Mouse (Mus musculus) heart, adult 2 months (tissue): ENCODE results near the gene Memo1. TPM values are rescaled to one million over a fixed set of nuclear protein-coding genes. Genes with fewer than 3 reads are reported as not detected.
A peak's percentile ranks its signal among the peaks of the same experiment; 100 is the strongest.
"Not testable (repeated sequence)": the region's sequence is repeated elsewhere in the genome, so short reads cannot be mapped to it uniquely, and the experiment has no call there.

Experiments used
- DNase-seq, 2 experiments: peaks; one replicate each; pipeline ENCODE4 v3.0.0; 2021
- H3K27ac ChIP-seq: fragments of 200-600 bp; 2 replicates; pipeline ENCODE4 v1.8.1; 2022
- H3K27me3 ChIP-seq: fragments of 200-500 bp; 2 replicates; pipeline ENCODE4 v1.6.1; 2012; ENCODE audit warnings: mild to moderate bottlenecking, low read length, inconsistent platforms, mixed read lengths; ENCODE audit not compliant: control insufficient read depth, insufficient read depth
- H3K36me3 ChIP-seq: fragments of 200-500 bp; 2 replicates; pipeline ENCODE4 v1.6.1; 2012; ENCODE audit warnings: low read length, inconsistent platforms; ENCODE audit not compliant: control insufficient read depth, insufficient read depth
- H3K4me1 ChIP-seq: fragments of 200-500 bp; 2 replicates; pipeline ENCODE4 v1.6.1; 2011; ENCODE audit warnings: low read length; ENCODE audit not compliant: control insufficient read depth, insufficient read depth
- H3K4me3 ChIP-seq: fragments of 200-600 bp; 2 replicates; pipeline ENCODE4 v1.8.1; 2022
- H3K79me2 ChIP-seq: fragments of 200-500 bp; replicated peaks from 2 replicates; pipeline ENCODE4 v1.6.1; 2012; ENCODE audit warnings: mild to moderate bottlenecking, inconsistent platforms, low read length, moderate library complexity, mixed read lengths; ENCODE audit not compliant: control insufficient read depth, insufficient read depth
- H3K9ac ChIP-seq: fragments of 200-500 bp; 2 replicates; pipeline ENCODE4 v1.6.1; 2012; ENCODE audit warnings: low read depth, mild to moderate bottlenecking, control low read depth, inconsistent platforms, low read length, mixed read lengths
- CTCF ChIP-seq: fragments of 200-600 bp; IDR thresholded peaks from 2 replicates; pipeline ENCODE4 v1.8.1; 2022; ENCODE audit warnings: antibody characterized with exemption, mild to moderate bottlenecking, moderate library complexity
- EP300 ChIP-seq: fragments of 200-500 bp; IDR thresholded peaks from 2 replicates; pipeline ENCODE4 v1.6.1; 2011; ENCODE audit warnings: low read depth, low read length, control low read depth; ENCODE audit not compliant: insufficient read depth
- POLR2A ChIP-seq: fragments of 200-500 bp; IDR thresholded peaks from 2 replicates; pipeline ENCODE4 v1.6.1; 2011; ENCODE audit warnings: mild to moderate bottlenecking, low read depth, low read length, control low read depth; ENCODE audit not compliant: insufficient read depth
- WGBS: fragments of 180-500 bp; shearing (Covaris S2); methylation state at CpG from one replicate; pipeline ENCODE4 v1.1.7; 2018; 5-methylcytosine and 5-hydroxymethylcytosine counted together
- intact Hi-C: fragments of 180-260 bp; cut with DNase I; formaldehyde crosslinking; loops from one replicate; pipeline ENCODE4 v1.15.1; 2025
- polyA plus RNA-seq: library from polyadenylated mRNA; depleted of rRNA; stranded (reverse); fragments of >200 nt; gene quantifications from 2 replicates; pipeline ENCODE4 v1.2.3, GENCODE M21; 2012
- total RNA-seq, 2 experiments: library from RNA; stranded (reverse); gene quantifications; 2 replicates each; pipeline ENCODE4 v1.2.3; 2021

Memo1 gene
- total and polyA plus RNA-seq, 3 experiments, result 56.7 to 70.8 (median 66.7) TPM

DNA sequence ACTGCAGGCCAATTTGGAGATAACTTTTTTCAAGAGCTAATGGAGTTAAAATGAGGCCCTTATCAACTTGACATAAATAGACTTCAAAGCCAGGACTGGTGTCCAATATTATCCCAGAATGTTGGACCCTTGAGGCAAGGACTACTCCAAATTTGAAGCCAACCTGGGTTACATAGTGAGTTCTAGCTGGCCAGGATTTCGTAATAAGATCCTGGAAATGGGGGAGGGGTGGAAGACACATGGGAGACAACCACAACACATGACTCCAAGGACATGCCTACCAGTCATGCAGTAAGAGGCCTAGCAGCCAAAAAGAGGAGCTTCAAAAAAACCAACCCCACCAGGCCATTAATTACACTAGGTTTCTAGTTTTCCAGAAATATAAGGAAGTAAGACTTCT lies 50.0 kb downstream of the Memo1 start:
- Histone ChIP-seq H3K9ac (no peak overlapping the region), H3K36me3 (peaks cover 4% of the 10 kb centered on the region), H3K27ac (peak overlapping the region; percentile 17), H3K27me3 (no peaks in the 10 kb centered on the region), H3K4me3 (no peak overlapping the region), H3K4me1 (peaks cover 1% of the 10 kb centered on the region; the same call in 1 of the 2 replicates), H3K79me2 (no peaks in the 10 kb centered on the region)
- intact Hi-C loops, result no loop called here
- WGBS, result 47% methylated on average over 1 of the region's 1 CpGs
- no peak for TF ChIP-seq POLR2A
- peak; percentile 81; the same call in 1 of the 2 replicates for TF ChIP-seq EP300
- DNase-seq, result peak in 1 of 2 experiments; percentile 60

DNA sequence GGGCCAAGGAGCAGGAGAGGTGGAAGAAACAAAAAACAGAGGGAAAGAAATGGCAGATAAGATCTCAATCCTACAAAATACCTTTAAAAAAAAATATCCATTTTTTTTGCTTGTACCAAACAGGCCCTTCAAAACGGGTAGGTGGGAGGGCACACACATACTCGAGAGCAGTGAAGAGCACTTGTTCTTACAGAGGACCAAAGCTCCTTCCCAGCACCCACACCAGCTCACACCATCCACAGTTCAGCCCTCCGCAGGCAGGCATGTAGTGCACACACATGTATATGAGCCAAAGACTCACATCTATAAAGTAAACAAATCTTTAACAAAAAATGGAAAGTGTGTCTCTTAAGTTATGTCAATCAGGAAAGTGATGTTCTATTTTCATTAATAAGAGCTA lies 52.5 kb downstream of the Memo1 start:
- Histone ChIP-seq H3K36me3 (peaks cover 4% of the 10 kb centered on the region), H3K9ac (no peak overlapping the region), H3K4me3 (no peak overlapping the region), H3K4me1 (peaks cover 1% of the 10 kb centered on the region; the same call in 1 of the 2 replicates), H3K27ac (no peak overlapping the region), H3K27me3 (no peaks in the 10 kb centered on the region), H3K79me2 (no peaks in the 10 kb centered on the region)
- TF ChIP-seq EP300, result no peak
- TF ChIP-seq POLR2A, result no peak
- no peak for DNase-seq
- intact Hi-C loops, result no loop called here
- 57% methylated on average over 3 of the region's 3 CpGs for WGBS

GRCm38 (mm10) chr17:74240322-74240721 lies 55.0 kb downstream of the Memo1 start:
- peaks cover 4% of the 10 kb centered on the region for H3K36me3 ChIP-seq
- H3K9ac ChIP-seq, result no peak overlapping the region
- no peaks in the 10 kb centered on the region for H3K79me2 ChIP-seq
- no peak for DNase-seq
- intact Hi-C loops, result no loop called here
- H3K27ac ChIP-seq, result no peak overlapping the region
- TF ChIP-seq CTCF, result no peak
- H3K4me3 ChIP-seq, result no peak overlapping the region
- 98% methylated on average over 1 of the region's 1 CpGs for WGBS
- no peaks in the 10 kb centered on the region for H3K27me3 ChIP-seq
- H3K4me1 ChIP-seq, result peaks cover 1% of the 10 kb centered on the region; the same call in 1 of the 2 replicates

- no peaks in the 10 kb centered on the region for H3K4me1 ChIP-seq
- no peak for DNase-seq
- no peak overlapping the region for H3K4me3 ChIP-seq
- intact Hi-C loops, result no loop called here
- H3K27ac ChIP-seq, result no peak overlapping the region
- peaks cover 1% of the 10 kb centered on the region; the same call in 1 of the 2 replicates for H3K79me2 ChIP-seq
- H3K27me3 ChIP-seq, result no peaks in the 10 kb centered on the region
- WGBS, result 88% methylated on average over 3 of the region's 3 CpGs
- H3K36me3 ChIP-seq, result no peaks in the 10 kb centered on the region
- H3K9ac ChIP-seq, result no peak overlapping the region
- TF ChIP-seq CTCF, result no peak
- TF ChIP-seq EP300, result no peak
- no peak for TF ChIP-seq POLR2A
These were observed 67.1 kb downstream of the Memo1 start for GRCm38 (mm10) chr17:74228131-74228759.

- Histone ChIP-seq H3K79me2 (no peaks in the 10 kb centered on the region), H3K27me3 (no peaks in the 10 kb centered on the region), H3K4me3 (no peak overlapping the region), H3K4me1 (no peaks in the 10 kb centered on the region), H3K36me3 (peaks cover 2% of the 10 kb centered on the region; the same call in 1 of the 2 replicates), H3K27ac (no peak overlapping the region), H3K9ac (no peak overlapping the region)
- intact Hi-C loops, result no loop called here
- 41% methylated on average over 2 of the region's 2 CpGs for WGBS
- no peak for TF ChIP-seq POLR2A
- TF ChIP-seq EP300, result no peak
- no peak for TF ChIP-seq CTCF
- no peak for DNase-seq
These were observed 78.0 kb downstream of the Memo1 start for GRCm38 (mm10) chr17:74217304-74217703.

- H3K4me1 ChIP-seq, H3K27me3 ChIP-seq, H3K36me3 ChIP-seq, DNase-seq, H3K9ac ChIP-seq, H3K79me2 ChIP-seq, H3K27ac ChIP-seq, H3K4me3 ChIP-seq, intact Hi-C loops: not testable (repeated sequence)
- WGBS, result 95% methylated on average over 16 of the region's 16 CpGs
These were observed 82.3 kb downstream of the Memo1 start for GRCm38 (mm10) chr17:74212831-74213524.
